Mouse (Mus musculus) neural tube, embryonic 11.5 days (tissue): ENCODE results near the gene Cdkl1. TPM values are rescaled to one million over a fixed set of nuclear protein-coding genes. Genes with fewer than 3 reads are reported as not detected.

Experiments used
- ATAC-seq: fragments of 200-750 bp; cut with Nextera tagmentation; 2 replicates; pipeline ENCODE4 v1.8.0; 2017; ENCODE audit warnings: moderate number of reproducible peaks, mild to moderate bottlenecking, moderate TSS enrichment, moderate library complexity; ENCODE audit not compliant: insufficient read depth, low FRiP score, low TSS enrichment
- DNase-seq: peaks from one replicate; pipeline ENCODE4 v3.0.0-alpha.2; 2015; ENCODE audit warnings: low spot score
- H3K27ac ChIP-seq: fragments of 300-500 bp; sonication (generic); 2 replicates; pipeline ENCODE4 v1.5.1; 2014; ENCODE audit warnings: low read depth, mild to moderate bottlenecking, low read length
- H3K27me3 ChIP-seq: fragments of 300-500 bp; sonication (generic); 2 replicates; pipeline ENCODE4 v1.6.1; 2014; ENCODE audit warnings: mild to moderate bottlenecking, low read length, mixed read lengths; ENCODE audit not compliant: control insufficient read depth, insufficient read depth
- H3K36me3 ChIP-seq: fragments of 300-500 bp; sonication (generic); 2 replicates; pipeline ENCODE4 v1.6.1; 2014; ENCODE audit warnings: mild to moderate bottlenecking, low read length, moderate library complexity, mixed read lengths; ENCODE audit not compliant: control insufficient read depth, insufficient read depth
- H3K4me1 ChIP-seq: fragments of 300-500 bp; sonication (generic); 2 replicates; pipeline ENCODE4 v1.6.1; 2014; ENCODE audit warnings: low read length, mixed read lengths; ENCODE audit not compliant: control insufficient read depth, insufficient read depth
- H3K4me2 ChIP-seq: fragments of 300-500 bp; sonication (generic); 2 replicates; pipeline ENCODE4 v1.6.1; 2014; ENCODE audit warnings: low read depth, mild to moderate bottlenecking, moderate library complexity
- H3K4me3 ChIP-seq: fragments of 300-500 bp; sonication (generic); 2 replicates; pipeline ENCODE4 v1.5.1; 2014; ENCODE audit warnings: low read depth, low read length
- H3K9ac ChIP-seq: fragments of 300-500 bp; sonication (generic); 2 replicates; pipeline ENCODE4 v1.6.1; 2014; ENCODE audit warnings: mild to moderate bottlenecking, low read length
- H3K9me3 ChIP-seq: fragments of 300-500 bp; sonication (generic); 2 replicates; pipeline ENCODE4 v1.6.1; 2016; ENCODE audit warnings: low read length; ENCODE audit not compliant: control insufficient read depth
- WGBS: fragments of 180-500 bp; shearing (Covaris S2); extraction: QIAGEN DNeasy Blood & Tissue Kit; methylation state at CpG from one replicate; pipeline ENCODE4 v1.1.7; 2014; 5-methylcytosine and 5-hydroxymethylcytosine counted together
- polyA plus RNA-seq: library from polyadenylated mRNA; unstranded; fragments of >200 nt; fragmentation: Nextera tagmentation; extraction: Ambion mirVana; gene quantifications from 2 replicates; pipeline ENCODE4 v1.2.1, GENCODE M21; 2014

Gene Cdkl1
- polyA plus RNA-seq, 1 experiment from 2014 or later, result 0.52 TPM

GRCm38 (mm10) chr12:69812986-69813385, 21.9 kb upstream of the Cdkl1 start:
- Histone ChIP-seq H3K4me2 (no peak overlapping the region), H3K9ac (no peak overlapping the region), H3K9me3 (no peaks in the 10 kb centered on the region), H3K27ac (no peak overlapping the region), H3K4me3 (no peak overlapping the region), H3K27me3 (no peaks in the 10 kb centered on the region), H3K4me1 (no peaks in the 10 kb centered on the region), H3K36me3 (peaks cover 2% of the 10 kb centered on the region; the same call in 1 of the 2 replicates)
- WGBS, result 85% methylated on average over 3 of the region's 3 CpGs
- ATAC-seq (no peak), DNase-seq (no peak)

GRCm38 (mm10) chr12:69811976-69812375, 20.9 kb upstream of the Cdkl1 start:
- Histone ChIP-seq H3K4me1 (no peaks in the 10 kb centered on the region), H3K9me3 (no peaks in the 10 kb centered on the region), H3K4me2 (no peak overlapping the region), H3K36me3 (0 out of 2 replicates have a peak, but pooled peaks cover 5% of the 10 kb centered on the region), H3K9ac (no peak overlapping the region), H3K4me3 (no peak overlapping the region), H3K27ac (no peak overlapping the region), H3K27me3 (no peaks in the 10 kb centered on the region)
- WGBS, result 59% methylated on average over 1 of the region's 1 CpGs
- ATAC-seq (no peak), DNase-seq (no peak)

- Histone ChIP-seq H3K4me1 (no peaks in the 10 kb centered on the region), H3K9ac (no peak overlapping the region), H3K4me2 (no peak overlapping the region), H3K4me3 (no peak overlapping the region), H3K27ac (no peak overlapping the region), H3K27me3 (no peaks in the 10 kb centered on the region), H3K36me3 (0 out of 2 replicates have a peak, but pooled peaks cover 5% of the 10 kb centered on the region), H3K9me3 (no peaks in the 10 kb centered on the region)
- 84% methylated on average over 3 of the region's 3 CpGs for WGBS
- DNase-seq (no peak), ATAC-seq (no peak)
Observed at GRCm38 (mm10) chr12:69809439-69809838, 18.4 kb upstream of the Cdkl1 start.

- peaks cover 5% of the 10 kb centered on the region; the same call in 1 of the 2 replicates for H3K36me3 ChIP-seq
- WGBS, result 63% methylated on average over 11 of the region's 11 CpGs
- H3K4me3 ChIP-seq, result no peak overlapping the region
- DNase-seq (no peak), ATAC-seq (no peak)
- no peaks in the 10 kb centered on the region for H3K4me1 ChIP-seq
- H3K27me3 ChIP-seq, result no peaks in the 10 kb centered on the region
- H3K4me2 ChIP-seq, result no peak overlapping the region
- no peaks in the 10 kb centered on the region for H3K9me3 ChIP-seq
- H3K27ac ChIP-seq, result no peak overlapping the region
- H3K9ac ChIP-seq, result no peak overlapping the region
Observed at GRCm38 (mm10) chr12:69807399-69807985, 16.4 kb upstream of the Cdkl1 start.

- Histone ChIP-seq H3K4me1 (no peaks in the 10 kb centered on the region), H3K27ac (no peak overlapping the region), H3K27me3 (no peaks in the 10 kb centered on the region), H3K4me3 (no peak overlapping the region), H3K4me2 (no peak overlapping the region), H3K9me3 (no peaks in the 10 kb centered on the region), H3K9ac (no peak overlapping the region), H3K36me3 (peaks cover 5% of the 10 kb centered on the region; the same call in 1 of the 2 replicates)
- WGBS, result 93% methylated on average over 6 of the region's 6 CpGs
- ATAC-seq (no peak), DNase-seq (no peak)
Observed at GRCm38 (mm10) chr12:69805148-69805547, 14.1 kb upstream of the Cdkl1 start.

- Histone ChIP-seq H3K4me1 (no peaks in the 10 kb centered on the region), H3K9me3 (no peaks in the 10 kb centered on the region), H3K27ac (no peak overlapping the region), H3K4me3 (no peak overlapping the region), H3K4me2 (no peak overlapping the region), H3K27me3 (no peaks in the 10 kb centered on the region), H3K36me3 (peaks cover 5% of the 10 kb centered on the region; the same call in 1 of the 2 replicates), H3K9ac (no peak overlapping the region)
- DNase-seq (no peak), ATAC-seq (no peak)
- WGBS, result 93% methylated on average over 10 of the region's 10 CpGs
Observed at GRCm38 (mm10) chr12:69804393-69805070, 13.5 kb upstream of the Cdkl1 start.

GRCm38 (mm10) chr12:69803196-69803595, 12.1 kb upstream of the Cdkl1 start:
- H3K4me3 ChIP-seq, result no peak overlapping the region
- no peak overlapping the region for H3K4me2 ChIP-seq
- ATAC-seq (no peak), DNase-seq (no peak)
- no peak overlapping the region for H3K9ac ChIP-seq
- no peaks in the 10 kb centered on the region for H3K4me1 ChIP-seq
- WGBS, result 80% methylated on average over 4 of the region's 6 CpGs
- no peak overlapping the region for H3K27ac ChIP-seq
- H3K36me3 ChIP-seq, result peaks cover 2% of the 10 kb centered on the region; the same call in 1 of the 2 replicates
- no peaks in the 10 kb centered on the region for H3K27me3 ChIP-seq
- H3K9me3 ChIP-seq, result no peaks in the 10 kb centered on the region

GRCm38 (mm10) chr12:69800586-69800985, 9.5 kb upstream of the Cdkl1 start:
- H3K27ac ChIP-seq, result no peak overlapping the region
- no peak overlapping the region for H3K4me3 ChIP-seq
- no peaks in the 10 kb centered on the region for H3K9me3 ChIP-seq
- no peaks in the 10 kb centered on the region; the same call in 1 of the 2 replicates for H3K36me3 ChIP-seq
- H3K9ac ChIP-seq, result no peak overlapping the region
- ATAC-seq (no peak), DNase-seq (no peak)
- no peaks in the 10 kb centered on the region for H3K27me3 ChIP-seq
- WGBS, result 91% methylated on average over 4 of the region's 4 CpGs
- no peak overlapping the region for H3K4me2 ChIP-seq
- H3K4me1 ChIP-seq, result no peaks in the 10 kb centered on the region

GRCm38 (mm10) chr12:69796311-69796710, 5.2 kb upstream of the Cdkl1 start:
- Histone ChIP-seq H3K4me1 (no peaks in the 10 kb centered on the region), H3K36me3 (no peaks in the 10 kb centered on the region), H3K4me3 (no peak overlapping the region), H3K4me2 (no peak overlapping the region), H3K9me3 (no peaks in the 10 kb centered on the region), H3K9ac (no peak overlapping the region), H3K27me3 (no peaks in the 10 kb centered on the region), H3K27ac (no peak overlapping the region)
- DNase-seq (no peak), ATAC-seq (no peak)
- WGBS, result 93% methylated on average over 3 of the region's 3 CpGs
